Mouse (Mus musculus): ENCODE data around the gene Mbl2.

- no peak for TF ChIP-seq CTCF (conservative IDR thresholded peaks at IDR 0.05; ENCODE audit: low read length)
- no peak for TF ChIP-seq POU5F1 (IDR thresholded peaks at IDR 0.05; ENCODE audit: borderline replicate concordance, low read length)
These were observed 26.9 kb upstream of the Mbl2 start for GRCm38 (mm10) chr19:30205874-30206273.

All from E14TG2a.4 (cell line).